Mouse (Mus musculus) CD4-positive naive resting alpha-beta T cell, adult 57 days (primary cell): ENCODE data around the gene Mrln. TPM values are rescaled to one million over a fixed set of nuclear protein-coding genes. Genes with fewer than 3 reads are reported as not detected.

Source experiments
- total RNA-seq: library from RNA; stranded (reverse); gene quantifications from one replicate; pipeline ENCODE4 v1.2.4, GENCODE M21; 2023

The Mrln gene
- total RNA-seq: not detected

DNA sequence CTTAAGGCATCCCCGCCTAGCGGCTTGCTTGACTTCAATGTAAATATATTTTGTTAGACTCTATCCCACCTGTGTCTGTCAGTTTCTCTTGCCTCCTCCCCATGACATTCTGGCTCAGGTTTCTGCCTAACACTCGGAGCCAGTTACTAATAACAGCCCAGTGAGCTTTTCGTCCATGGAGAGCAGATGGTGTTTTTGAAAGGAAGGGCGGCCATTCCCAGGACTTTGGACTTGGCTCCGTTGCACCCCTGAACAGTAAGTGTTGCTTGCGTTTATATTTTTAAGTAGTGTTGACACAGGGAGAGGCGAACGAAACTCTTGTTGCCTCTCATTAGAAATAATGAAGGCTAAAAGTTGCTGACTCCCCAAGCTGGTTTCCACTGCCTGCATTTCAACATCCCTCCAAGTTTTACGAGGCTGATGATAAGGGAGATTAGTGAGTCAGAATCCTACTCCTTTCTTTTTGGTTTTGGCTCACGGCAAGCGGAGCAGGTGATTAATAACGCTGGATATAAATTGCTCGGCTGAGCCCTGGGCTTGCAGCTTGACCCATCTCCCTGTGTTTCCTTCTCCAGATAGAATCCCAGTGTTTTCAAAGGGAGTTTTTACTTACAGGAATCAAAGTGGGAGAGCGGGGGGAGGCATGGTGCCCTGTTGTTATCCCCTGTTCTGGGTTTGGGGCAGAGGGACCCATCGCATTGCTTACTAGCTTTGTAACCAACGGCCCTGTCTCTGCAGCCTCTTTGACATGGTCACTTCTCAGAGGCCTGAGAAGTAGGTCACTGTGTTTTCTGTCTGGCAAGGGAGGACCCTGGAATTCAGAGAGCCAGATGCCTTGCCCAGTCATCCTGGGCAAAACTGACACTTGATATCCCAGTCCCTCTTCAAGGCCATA is at the start of gene Mrln:
TSS of gene Mrln (plus strand) at position 160 of the 895 bp plus-strand sequence.

DNA sequence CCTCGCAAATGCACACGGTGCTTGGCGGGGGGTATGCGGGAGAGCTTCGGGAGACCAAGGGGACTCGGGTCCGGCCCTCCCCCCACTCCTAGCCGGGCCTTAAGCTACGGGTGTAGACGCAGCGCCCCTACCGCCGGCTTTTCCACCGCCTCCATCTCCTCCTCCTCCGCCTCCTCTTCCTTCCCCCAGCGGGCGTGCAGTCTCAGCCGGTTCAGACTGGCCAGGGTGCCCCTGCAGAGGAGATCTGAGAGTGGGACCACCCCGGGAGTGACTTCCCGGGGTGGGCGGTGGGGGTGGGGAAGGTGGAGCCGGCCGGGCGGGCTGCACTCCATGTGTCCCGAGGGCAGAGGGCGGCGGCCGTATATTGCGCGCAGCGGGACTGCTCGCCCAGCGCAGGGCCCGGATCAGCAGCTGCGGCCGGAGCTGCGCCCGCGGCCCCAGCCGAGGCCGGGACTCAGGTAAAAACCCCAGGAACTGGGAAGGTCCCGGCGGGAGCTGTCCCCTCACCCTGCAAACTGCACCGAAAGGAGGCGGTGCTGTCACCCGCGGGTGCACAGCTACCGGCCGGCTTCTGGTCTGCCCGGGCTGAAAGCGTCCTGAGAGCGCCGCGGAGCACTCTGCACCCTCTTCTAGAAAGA is 40.6 kb downstream of the Mrln start, which contains the start of gene Slc16a9:
TSS of gene Slc16a9 (plus strand) at position 180 of the 638 bp plus-strand sequence.

Other genes with a start within 250 kb of the Mrln start
- gene Ccdc6, start 107.5 kb upstream of the Mrln start, total RNA-seq: 54.4 TPM
- gene Slc16a9, start 40.4 kb downstream of the Mrln start, total RNA-seq: 1.3 TPM
- not detected for gene Fam13c, start 235.8 kb downstream of the Mrln start, total RNA-seq